Mouse (Mus musculus): Measurements from ENCODE around the gene Elmod2.

The Elmod2 gene

GRCm38 (mm10) chr8:83272464-83272863 lies 59.8 kb downstream of the Elmod2 start:
- no peak for DNase-seq

- no peak for DNase-seq
These were observed 61.1 kb downstream of the Elmod2 start for GRCm38 (mm10) chr8:83271172-83271571.
